Mouse (Mus musculus) hindbrain, postnatal 0 days (tissue): ENCODE measurements around the gene Gadl1. TPM values are rescaled to one million over a fixed set of nuclear protein-coding genes. Genes with fewer than 3 reads are reported as not detected.
A peak's percentile ranks its signal among the peaks of the same experiment; 100 is the strongest.

Source experiments
- ATAC-seq: fragments of 200-750 bp; cut with Nextera tagmentation; 2 replicates; pipeline ENCODE4 v1.8.0; 2017; ENCODE audit warnings: mild to moderate bottlenecking, moderate TSS enrichment, moderate library complexity
- DNase-seq: peaks from one replicate; pipeline ENCODE4 v3.0.0-alpha.2; 2015; ENCODE audit warnings: low spot score
- H3K27ac ChIP-seq: fragments of 300-500 bp; sonication (generic); 2 replicates; pipeline ENCODE4 v1.5.1; 2014; ENCODE audit warnings: mild to moderate bottlenecking
- H3K27me3 ChIP-seq: fragments of 300-500 bp; sonication (generic); 2 replicates; pipeline ENCODE4 v1.6.1; 2014; ENCODE audit warnings: low read length, mixed read lengths; ENCODE audit not compliant: insufficient read depth
- H3K36me3 ChIP-seq: fragments of 300-500 bp; sonication (generic); 2 replicates; pipeline ENCODE4 v1.6.1; 2014; ENCODE audit warnings: low read length, mixed read lengths; ENCODE audit not compliant: insufficient read depth
- H3K4me1 ChIP-seq: fragments of 300-500 bp; sonication (generic); 2 replicates; pipeline ENCODE4 v1.6.1; 2014; ENCODE audit warnings: antibody characterized with exemption, low read length, mixed read lengths; ENCODE audit not compliant: insufficient read depth
- H3K4me2 ChIP-seq: fragments of 300-500 bp; sonication (generic); 2 replicates; pipeline ENCODE4 v1.6.1; 2014; ENCODE audit warnings: low read depth, mild to moderate bottlenecking, low read length, moderate library complexity, mixed read lengths
- H3K4me3 ChIP-seq: fragments of 300-500 bp; sonication (generic); 2 replicates; pipeline ENCODE4 v1.5.1; 2014; ENCODE audit warnings: low read length
- H3K9ac ChIP-seq: fragments of 300-500 bp; sonication (generic); replicated peaks from 2 replicates; pipeline ENCODE4 v1.6.1; 2014; ENCODE audit warnings: mild to moderate bottlenecking, low read length, moderate library complexity, mixed read lengths
- H3K9me3 ChIP-seq: fragments of 300-500 bp; sonication (generic); 2 replicates; pipeline ENCODE4 v1.6.1; 2016; ENCODE audit warnings: low read length, mixed read lengths
- CTCF ChIP-seq: IDR thresholded peaks from 2 replicates; pipeline ENCODE4 v1.5.1; 2016; ENCODE audit warnings: antibody characterized with exemption, control low read depth, low read depth
- WGBS: fragments of 180-500 bp; shearing (Covaris S2); extraction: QIAGEN DNeasy Blood & Tissue Kit; methylation state at CpG from one replicate; pipeline ENCODE4 v1.1.7; 2014; 5-methylcytosine and 5-hydroxymethylcytosine counted together
- polyA plus RNA-seq: library from polyadenylated mRNA; unstranded; fragments of >200 nt; fragmentation: Nextera tagmentation; extraction: Ambion mirVana; gene quantifications from 2 replicates; pipeline ENCODE4 v1.2.1, GENCODE M21; 2015
- total RNA-seq: library from RNA; depleted of rRNA; stranded (reverse); fragments of >200 nt; gene quantifications from 2 replicates; pipeline ENCODE4 v1.2.3, GENCODE M21; 2014

Gadl1 gene
- total and polyA plus RNA-seq, 2 experiments from 2014 or later, result 0.24 TPM; not detected in 1

- TF ChIP-seq CTCF, result peak; percentile 87
- H3K9me3 ChIP-seq, result no peaks in the 10 kb centered on the region
- H3K9ac ChIP-seq, result no peak overlapping the region
- 37% methylated on average over 5 of the region's 5 CpGs for WGBS
- no peak overlapping the region for H3K4me2 ChIP-seq
- ATAC-seq (no peak), DNase-seq (peak; percentile 85)
- H3K4me1 ChIP-seq, result no peaks in the 10 kb centered on the region; the same call in 1 of the 2 replicates
- H3K27me3 ChIP-seq, result no peaks in the 10 kb centered on the region
- H3K27ac ChIP-seq, result no peak overlapping the region
- H3K36me3 ChIP-seq, result no peaks in the 10 kb centered on the region
- H3K4me3 ChIP-seq, result no peak overlapping the region
These were observed 178.6 kb downstream of the Gadl1 start for GRCm38 (mm10) chr9:116087880-116088279.

DNA sequence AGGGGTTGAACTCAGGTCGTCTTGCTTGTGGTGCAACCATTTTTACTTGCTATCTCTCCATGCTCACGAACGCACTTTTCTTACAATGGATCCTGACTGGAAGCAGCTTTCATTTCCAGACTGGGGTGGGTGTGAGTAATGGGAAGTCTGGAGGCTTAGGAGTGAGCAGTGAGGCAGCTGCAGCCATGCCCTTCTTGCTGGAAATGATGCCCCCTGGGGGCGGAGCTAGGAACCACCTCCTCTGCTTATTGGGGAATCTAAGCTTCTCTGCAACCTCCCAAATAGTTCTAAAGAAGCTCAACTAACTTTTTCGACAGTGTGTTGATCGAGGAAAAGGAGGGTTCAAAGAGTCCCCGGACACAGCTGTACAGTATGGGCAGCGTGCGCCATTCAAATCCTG is 179.7 kb downstream of the Gadl1 start:
- DNase-seq (no peak), ATAC-seq (no peak)
- Histone ChIP-seq H3K4me3 (no peak overlapping the region), H3K27me3 (no peaks in the 10 kb centered on the region), H3K4me2 (no peak overlapping the region), H3K9me3 (no peaks in the 10 kb centered on the region), H3K4me1 (no peaks in the 10 kb centered on the region; the same call in 1 of the 2 replicates), H3K9ac (no peak overlapping the region), H3K36me3 (no peaks in the 10 kb centered on the region), H3K27ac (no peak overlapping the region)
- no peak; the same call in 1 of the 2 replicates for TF ChIP-seq CTCF
- 73% methylated on average over 9 of the region's 9 CpGs for WGBS

DNA sequence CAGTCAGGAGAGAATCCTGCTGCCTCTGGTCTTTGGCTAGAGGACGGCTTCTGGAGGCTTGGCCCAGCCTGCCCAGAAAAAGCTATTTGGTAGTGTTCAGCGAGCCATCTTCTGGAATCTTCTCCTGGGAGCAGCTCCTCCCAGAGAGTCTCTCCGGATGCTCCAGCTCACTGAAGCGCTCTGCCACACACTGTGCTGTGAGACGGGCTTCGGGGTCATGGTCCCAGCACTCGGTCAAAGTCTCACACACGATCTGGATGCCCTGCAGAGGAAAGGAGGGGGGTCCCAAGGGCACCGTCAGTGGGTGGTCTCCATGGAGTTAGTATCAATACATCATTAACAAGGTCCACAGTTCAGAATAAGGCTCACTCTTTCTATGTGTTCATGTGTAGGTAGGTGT is 181.0 kb downstream of the Gadl1 start:
- Histone ChIP-seq H3K9me3 (no peaks in the 10 kb centered on the region), H3K4me1 (no peaks in the 10 kb centered on the region; the same call in 1 of the 2 replicates), H3K36me3 (no peaks in the 10 kb centered on the region), H3K4me3 (no peak overlapping the region), H3K27me3 (no peaks in the 10 kb centered on the region), H3K4me2 (no peak overlapping the region), H3K27ac (no peak overlapping the region), H3K9ac (no peak overlapping the region)
- 79% methylated on average over 9 of the region's 9 CpGs for WGBS
- DNase-seq (no peak), ATAC-seq (no peak)
- no peak for TF ChIP-seq CTCF

GRCm38 (mm10) chr9:116091101-116091841 is 182.0 kb downstream of the Gadl1 start:
- H3K4me2 ChIP-seq, result no peak overlapping the region
- 90% methylated on average over 7 of the region's 7 CpGs for WGBS
- H3K4me1 ChIP-seq, result no peaks in the 10 kb centered on the region; the same call in 1 of the 2 replicates
- no peaks in the 10 kb centered on the region for H3K36me3 ChIP-seq
- DNase-seq (no peak), ATAC-seq (no peak)
- no peak for TF ChIP-seq CTCF
- H3K27ac ChIP-seq, result no peak overlapping the region
- H3K9ac ChIP-seq, result no peak overlapping the region
- H3K9me3 ChIP-seq, result no peaks in the 10 kb centered on the region
- no peak overlapping the region for H3K4me3 ChIP-seq
- H3K27me3 ChIP-seq, result no peaks in the 10 kb centered on the region

DNA sequence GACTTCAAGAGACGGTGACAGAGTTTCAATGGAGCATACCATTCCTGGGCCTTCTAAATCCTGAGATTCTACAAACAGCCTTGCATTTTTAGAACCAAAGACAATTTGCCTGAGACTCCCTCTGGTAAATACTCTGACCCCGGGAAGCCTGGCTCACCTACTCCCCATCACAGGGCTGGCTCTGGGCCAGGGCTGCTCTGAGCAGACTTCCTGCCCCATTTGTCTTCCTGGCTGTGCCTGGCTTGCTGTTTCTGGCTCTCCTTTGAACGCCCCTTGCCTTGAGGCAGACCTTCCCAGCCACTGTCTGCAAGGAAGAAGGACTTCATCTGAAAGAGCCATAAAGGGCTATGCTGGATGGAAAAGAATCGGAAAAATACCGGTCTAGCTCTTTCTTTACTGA is 182.7 kb downstream of the Gadl1 start:
- 54% methylated on average over 5 of the region's 5 CpGs for WGBS
- no peak overlapping the region for H3K4me2 ChIP-seq
- TF ChIP-seq CTCF, result no peak
- H3K27ac ChIP-seq, result peak overlapping the region; percentile 11; the same call in 1 of the 2 replicates
- H3K4me1 ChIP-seq, result no peaks in the 10 kb centered on the region; the same call in 1 of the 2 replicates
- no peak overlapping the region for H3K4me3 ChIP-seq
- no peaks in the 10 kb centered on the region for H3K9me3 ChIP-seq
- ATAC-seq, result no peak
- H3K27me3 ChIP-seq, result no peaks in the 10 kb centered on the region
- no peaks in the 10 kb centered on the region for H3K36me3 ChIP-seq
- peak; percentile 31 for DNase-seq
- no peak overlapping the region for H3K9ac ChIP-seq

GRCm38 (mm10) chr9:116098724-116099595 is 189.7 kb downstream of the Gadl1 start:
- peak overlapping the region; percentile 9; the same call in 1 of the 2 replicates for H3K27ac ChIP-seq
- H3K4me3 ChIP-seq, result no peak overlapping the region
- 39% methylated on average over 16 of the region's 16 CpGs for WGBS
- no peaks in the 10 kb centered on the region for H3K36me3 ChIP-seq
- no peaks in the 10 kb centered on the region for H3K9me3 ChIP-seq
- ATAC-seq, result peak; percentile 38; the same call in 1 of the 2 replicates
- H3K9ac ChIP-seq, result no peak overlapping the region
- peak overlapping the region; percentile 8 for H3K4me2 ChIP-seq
- H3K4me1 ChIP-seq, result no peaks in the 10 kb centered on the region
- H3K27me3 ChIP-seq, result no peaks in the 10 kb centered on the region
- TF ChIP-seq CTCF, result no peak
- DNase-seq, result peak; percentile 52
